Mouse (Mus musculus) testis, adult 2 months (tissue): ENCODE data around the gene Adgb. TPM values are rescaled to one million over a fixed set of nuclear protein-coding genes. Genes with fewer than 3 reads are reported as not detected.

Source experiments
- H3K27ac ChIP-seq: fragments of 200-500 bp; 2 replicates; pipeline ENCODE4 v1.5.1; 2012; ENCODE audit warnings: low read depth, low read length; ENCODE audit not compliant: control insufficient read depth, insufficient read depth
- H3K27me3 ChIP-seq: fragments of 200-500 bp; 2 replicates; pipeline ENCODE4 v1.6.1; 2012; ENCODE audit warnings: mild to moderate bottlenecking, low read length, moderate library complexity; ENCODE audit not compliant: control insufficient read depth, insufficient read depth
- H3K36me3 ChIP-seq: fragments of 200-500 bp; 2 replicates; pipeline ENCODE4 v1.6.1; 2012; ENCODE audit warnings: mild to moderate bottlenecking, low read length; ENCODE audit not compliant: control insufficient read depth, insufficient read depth
- H3K4me1 ChIP-seq: fragments of 200-500 bp; 2 replicates; pipeline ENCODE4 v1.6.1; 2012; ENCODE audit warnings: low read length; ENCODE audit not compliant: control insufficient read depth, insufficient read depth
- H3K4me3 ChIP-seq: fragments of 200-500 bp; 2 replicates; pipeline ENCODE4 v1.5.1; 2012; ENCODE audit warnings: low read depth, mild to moderate bottlenecking, low read length, moderate library complexity, mixed read lengths; ENCODE audit not compliant: control insufficient read depth
- CTCF ChIP-seq: fragments of 200-500 bp; IDR thresholded peaks from 2 replicates; pipeline ENCODE4 v1.5.1; 2012; ENCODE audit warnings: low read depth, mild to moderate bottlenecking, inconsistent platforms, low read length, moderate library complexity; ENCODE audit not compliant: control insufficient read depth, insufficient read depth, insufficient replicate concordance
- POLR2A ChIP-seq: fragments of 200-500 bp; IDR thresholded peaks from 2 replicates; pipeline ENCODE4 v1.6.1; 2012; ENCODE audit warnings: low read depth, mild to moderate bottlenecking, inconsistent platforms, low read length, moderate library complexity; ENCODE audit not compliant: control insufficient read depth
- polyA plus RNA-seq: library from polyadenylated mRNA; depleted of rRNA; stranded (reverse); fragments of >200 nt; gene quantifications from 2 replicates; pipeline ENCODE4 v1.2.3, GENCODE M21; 2012

Adgb gene
- polyA plus RNA-seq, 1 experiment = 16.1 TPM

GRCm38 (mm10) chr10:10314521-10314920 lies 157.6 kb downstream of the Adgb start:
- Histone ChIP-seq H3K4me3 (no peak overlapping the region), H3K27ac (no peak overlapping the region), H3K36me3 (no peaks in the 10 kb centered on the region), H3K27me3 (no peaks in the 10 kb centered on the region), H3K4me1 (no peaks in the 10 kb centered on the region)
- TF ChIP-seq POLR2A = no peak
- no peak for TF ChIP-seq CTCF

GRCm38 (mm10) chr10:10309877-10310426 lies 162.2 kb downstream of the Adgb start:
- TF ChIP-seq CTCF = no peak
- no peak for TF ChIP-seq POLR2A
- Histone ChIP-seq H3K36me3 (no peaks in the 10 kb centered on the region), H3K4me3 (no peak overlapping the region), H3K27me3 (no peaks in the 10 kb centered on the region), H3K4me1 (no peaks in the 10 kb centered on the region), H3K27ac (no peak overlapping the region)

GRCm38 (mm10) chr10:10309056-10309455 lies 163.1 kb downstream of the Adgb start:
- Histone ChIP-seq H3K4me3 (no peak overlapping the region), H3K27ac (no peak overlapping the region), H3K27me3 (no peaks in the 10 kb centered on the region), H3K4me1 (no peaks in the 10 kb centered on the region), H3K36me3 (no peaks in the 10 kb centered on the region)
- TF ChIP-seq CTCF (no peak), POLR2A (no peak)

- TF ChIP-seq POLR2A = no peak
- TF ChIP-seq CTCF = no peak
- Histone ChIP-seq H3K27ac (no peak overlapping the region), H3K4me3 (no peak overlapping the region), H3K4me1 (no peaks in the 10 kb centered on the region), H3K36me3 (no peaks in the 10 kb centered on the region), H3K27me3 (no peaks in the 10 kb centered on the region)
Measured at GRCm38 (mm10) chr10:10307384-10307783, 164.7 kb downstream of the Adgb start.

GRCm38 (mm10) chr10:10304370-10304769 lies 167.8 kb downstream of the Adgb start:
- no peaks in the 10 kb centered on the region for H3K4me1 ChIP-seq
- H3K27ac ChIP-seq = no peak overlapping the region
- H3K4me3 ChIP-seq = no peak overlapping the region
- H3K36me3 ChIP-seq = no peaks in the 10 kb centered on the region
- no peaks in the 10 kb centered on the region for H3K27me3 ChIP-seq
- no peak for TF ChIP-seq POLR2A
- no peak for TF ChIP-seq CTCF

GRCm38 (mm10) chr10:10301692-10302091 lies 170.4 kb downstream of the Adgb start:
- Histone ChIP-seq H3K4me1 (no peaks in the 10 kb centered on the region), H3K36me3 (no peaks in the 10 kb centered on the region), H3K27ac (no peak overlapping the region; the same call in 1 of the 2 replicates), H3K4me3 (no peak overlapping the region), H3K27me3 (no peaks in the 10 kb centered on the region)
- TF ChIP-seq CTCF = no peak
- no peak for TF ChIP-seq POLR2A

GRCm38 (mm10) chr10:10300915-10301439 lies 171.1 kb downstream of the Adgb start:
- TF ChIP-seq POLR2A (no peak), CTCF (no peak)
- Histone ChIP-seq H3K4me3 (no peak overlapping the region), H3K27ac (peak overlapping the region; percentile 49; the same call in 1 of the 2 replicates), H3K4me1 (no peaks in the 10 kb centered on the region), H3K27me3 (no peaks in the 10 kb centered on the region), H3K36me3 (no peaks in the 10 kb centered on the region)

- no peak for TF ChIP-seq POLR2A
- TF ChIP-seq CTCF = no peak
Measured at GRCm38 (mm10) chr10:10299987-10300386, 172.1 kb downstream of the Adgb start.

More at GRCm38 (mm10) chr10:10299987-10300386, 172.1 kb downstream of the Adgb start:
- Histone ChIP-seq H3K4me1 (no peaks in the 10 kb centered on the region), H3K27ac (no peak overlapping the region), H3K36me3 (no peaks in the 10 kb centered on the region), H3K4me3 (no peak overlapping the region), H3K27me3 (no peaks in the 10 kb centered on the region)
